Mouse (Mus musculus) kidney, adult 11 months (tissue): ENCODE results near the gene Zar1l.
A peak's percentile ranks its signal among the peaks of the same experiment; 100 is the strongest.

Experiments
- DNase-seq: peaks from one replicate; pipeline ENCODE4 v3.0.0; 2022

Gene Zar1l

DNA sequence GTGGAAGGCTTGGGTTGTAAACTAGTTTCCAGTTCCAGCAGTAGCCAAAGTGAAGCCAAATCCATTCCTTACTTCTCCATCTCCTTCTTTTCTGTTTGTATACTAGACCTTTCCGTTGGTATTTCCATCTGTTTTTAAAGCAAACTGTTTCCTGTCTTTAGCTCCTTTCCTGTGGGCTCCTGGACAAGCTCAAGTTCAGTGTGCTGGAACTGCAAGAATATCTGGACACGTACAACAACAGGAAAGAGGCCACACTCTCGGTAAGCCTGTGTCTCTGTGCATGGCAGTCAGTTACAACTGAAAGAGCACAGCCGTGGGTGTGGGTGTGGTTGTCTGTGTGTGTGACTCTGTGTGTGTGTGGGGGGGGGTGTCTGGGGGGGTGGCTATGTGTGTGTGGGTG is 39.4 kb downstream of the Zar1l start:
- no peak for DNase-seq

DNA sequence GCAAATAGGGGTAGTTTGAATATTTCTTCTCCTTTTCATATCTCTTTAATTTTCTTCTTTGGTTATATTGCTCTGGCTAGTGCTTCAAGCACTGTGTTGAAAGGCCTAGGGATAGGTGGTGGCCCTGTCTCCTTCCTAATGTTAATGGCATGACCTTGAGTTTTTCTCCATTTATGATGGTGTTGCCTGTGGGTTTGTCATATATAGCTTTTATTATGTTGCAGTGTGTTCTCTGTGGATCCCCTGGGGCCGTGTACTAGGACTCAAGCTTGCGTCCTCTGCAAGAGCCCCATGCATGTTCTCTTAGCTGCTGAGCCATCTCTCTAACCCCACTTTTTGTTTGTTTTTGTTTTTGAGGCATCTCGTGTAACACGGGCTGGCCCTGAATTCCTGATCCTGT is 40.6 kb downstream of the Zar1l start:
- DNase-seq: no peak

DNA sequence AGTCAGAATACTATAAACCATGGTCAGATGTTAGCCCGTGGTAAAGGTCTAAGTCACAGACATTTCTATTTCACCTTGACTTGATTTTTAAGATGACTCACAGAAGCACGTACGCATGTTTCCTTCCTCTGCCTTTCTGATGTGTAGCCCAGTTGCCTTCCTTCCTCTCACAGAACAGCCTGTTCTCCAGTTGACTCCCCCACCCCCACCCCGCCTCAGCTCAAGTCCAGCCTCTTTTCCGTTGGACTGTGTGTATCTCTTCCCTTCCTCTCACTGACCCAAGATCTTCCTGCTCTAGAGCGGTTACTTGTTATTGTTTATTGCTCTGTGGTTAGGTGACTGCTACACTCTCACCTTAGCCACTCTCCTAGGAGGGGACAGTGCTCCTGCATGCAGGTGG is 49.5 kb downstream of the Zar1l start:
- DNase-seq: peak; percentile 33

DNA sequence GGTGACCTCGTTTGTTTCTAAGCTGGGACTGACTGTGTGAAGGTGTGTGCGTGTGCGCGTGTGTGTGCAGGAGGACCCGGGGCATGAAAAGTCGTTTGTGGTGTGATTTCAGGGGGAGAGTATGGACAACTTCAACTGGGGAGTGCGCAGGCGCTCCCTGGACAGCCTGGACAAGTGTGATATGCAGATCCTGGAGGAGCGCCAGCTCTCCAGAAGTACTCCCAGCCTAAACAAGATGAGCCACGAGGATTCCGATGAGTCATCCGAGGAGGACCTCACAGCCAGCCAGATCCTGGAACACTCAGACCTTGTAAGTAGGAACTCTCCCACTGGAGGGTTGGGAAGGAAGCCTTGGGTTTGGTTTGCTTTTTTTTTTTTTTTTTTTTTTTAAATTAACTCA is 51.8 kb downstream of the Zar1l start:
- peak; percentile 87 for DNase-seq

DNA sequence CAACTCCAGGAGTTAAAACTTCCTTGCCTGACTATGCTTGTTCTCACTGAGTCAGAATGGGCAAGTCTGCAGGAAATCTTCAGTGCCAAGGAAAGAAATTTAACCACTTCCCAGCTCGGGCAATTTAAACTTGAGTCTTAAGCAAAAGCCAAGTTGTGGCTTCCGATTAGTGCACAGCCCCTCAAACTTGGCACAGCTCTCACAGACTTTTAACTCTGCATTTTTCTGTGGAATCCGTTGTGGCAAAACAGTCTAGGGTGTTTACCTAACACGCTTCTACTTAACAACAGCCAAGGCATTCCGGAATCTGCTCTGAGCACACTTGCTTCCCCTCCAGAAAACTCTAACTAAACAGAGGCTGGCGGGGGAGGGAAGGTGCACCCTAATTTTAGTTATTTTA is 52.7 kb downstream of the Zar1l start:
- DNase-seq: no peak

DNA sequence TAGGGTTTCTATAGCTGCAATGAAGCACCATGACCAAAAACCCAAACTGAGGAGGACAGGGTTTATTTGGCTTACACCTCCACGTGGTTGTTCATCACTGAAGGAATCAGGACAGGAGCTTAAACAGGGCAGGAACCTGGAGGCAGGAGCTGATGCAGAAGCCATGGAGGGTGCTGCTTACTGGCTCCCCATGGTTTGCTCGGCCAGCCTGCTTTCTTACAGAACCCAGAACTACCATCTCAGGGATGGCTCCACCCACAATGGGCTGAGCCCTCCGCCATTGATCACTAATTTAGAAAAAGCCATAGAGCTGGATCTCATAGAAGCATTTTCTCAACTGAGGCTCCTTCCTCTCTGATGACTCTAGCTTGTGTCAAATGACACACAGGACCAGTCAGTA is 53.2 kb downstream of the Zar1l start:
- no peak for DNase-seq

DNA sequence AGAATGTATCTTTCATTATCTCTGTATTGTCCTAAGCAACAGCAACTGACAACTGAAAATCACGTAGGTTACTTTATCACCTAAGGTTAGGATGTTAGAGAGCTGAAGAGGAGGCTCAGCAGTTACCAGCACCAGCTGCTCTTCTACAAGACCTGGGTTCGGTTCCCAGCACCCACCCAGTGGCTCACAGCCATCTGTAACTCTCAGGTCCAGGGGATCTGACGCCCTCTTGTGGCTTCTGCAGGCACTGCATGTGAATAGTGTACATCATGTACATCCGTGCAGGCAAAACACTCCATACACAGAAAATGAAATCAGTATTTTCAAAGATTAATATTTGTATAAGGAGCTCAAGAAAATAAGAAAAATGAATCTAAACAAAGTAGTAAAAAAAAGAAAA is 58.2 kb downstream of the Zar1l start:
- DNase-seq: no peak

DNA sequence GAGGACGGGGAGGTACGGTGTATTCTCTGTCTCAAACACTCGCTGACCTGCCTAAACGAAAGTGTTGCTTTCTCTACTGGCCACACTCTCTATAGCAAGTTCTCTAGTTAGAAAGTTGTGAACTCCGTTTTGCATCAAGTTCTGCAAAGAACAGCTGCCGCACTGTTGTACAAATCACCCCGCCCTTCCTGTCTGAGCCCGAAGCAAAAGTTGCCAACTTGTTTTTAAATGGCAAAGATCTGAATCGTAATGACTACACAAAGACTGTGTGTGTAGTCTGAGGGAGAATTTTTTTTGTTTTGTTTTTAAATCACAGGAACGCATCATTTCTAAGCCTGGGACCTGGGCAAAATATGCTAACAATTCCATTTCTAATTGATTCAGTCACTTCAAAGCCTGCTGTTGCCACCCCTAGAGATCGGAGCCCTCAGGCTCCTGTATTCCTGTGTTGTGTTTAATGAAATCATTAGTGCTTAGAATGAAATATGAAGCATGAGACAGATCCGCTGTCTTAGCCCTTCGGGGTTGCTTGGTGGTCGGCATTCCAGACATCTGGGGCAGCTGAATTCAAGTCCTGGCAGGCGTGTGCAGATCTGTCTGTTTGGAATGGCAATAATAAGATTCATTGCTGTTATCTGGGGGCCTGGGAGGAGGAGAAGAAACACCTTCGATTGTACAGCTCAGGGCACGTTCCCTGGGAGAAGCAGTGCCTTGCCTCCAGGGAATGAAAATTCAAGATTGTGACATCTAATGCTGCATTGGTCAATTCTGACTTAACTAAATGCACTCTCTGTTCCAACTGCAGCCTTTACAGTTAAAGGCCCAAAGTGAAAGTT is 59.8 kb downstream of the Zar1l start:
- DNase-seq: no peak

DNA sequence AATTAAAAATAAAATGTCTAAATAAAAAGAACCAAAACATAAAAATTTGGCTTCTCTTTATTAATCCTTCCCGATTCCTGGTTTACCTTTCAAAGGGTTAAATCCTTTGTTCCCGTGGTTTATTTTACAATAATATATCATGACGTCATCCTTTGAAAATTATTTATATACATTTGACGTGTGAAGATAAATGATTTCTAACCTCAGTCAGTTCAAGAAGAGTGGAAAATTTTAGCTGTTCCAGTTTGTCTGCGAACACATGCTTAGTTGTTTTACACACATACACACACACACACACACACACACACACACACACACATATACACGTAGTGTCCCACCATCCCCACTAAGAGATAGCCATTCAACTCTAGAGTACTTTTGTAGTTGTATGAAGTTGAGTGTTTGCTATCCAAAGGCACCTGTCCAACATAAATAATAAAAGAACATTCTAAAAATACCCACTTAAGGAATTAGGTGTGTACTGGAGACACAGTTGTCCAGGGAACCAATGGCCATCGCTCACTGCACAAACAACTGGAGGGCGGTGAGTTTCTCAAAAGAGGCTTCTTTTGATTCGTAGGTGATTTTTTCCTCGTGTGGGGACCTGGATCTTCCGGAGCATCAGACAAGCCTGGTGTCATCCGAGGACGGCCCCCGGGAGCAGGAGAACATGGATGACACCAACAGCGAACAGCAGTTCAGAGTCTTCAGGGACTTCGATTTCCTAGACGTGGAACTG is 60.6 kb downstream of the Zar1l start:
- peak; percentile 31 for DNase-seq
